Mouse (Mus musculus): ENCODE measurements around the gene Ccdc3. TPM values are rescaled to one million over a fixed set of nuclear protein-coding genes. Genes with fewer than 3 reads are reported as not detected.

Ccdc3 gene
- polyA plus RNA-seq, 1 experiment from 2014 or later: 1.6 TPM

DNA sequence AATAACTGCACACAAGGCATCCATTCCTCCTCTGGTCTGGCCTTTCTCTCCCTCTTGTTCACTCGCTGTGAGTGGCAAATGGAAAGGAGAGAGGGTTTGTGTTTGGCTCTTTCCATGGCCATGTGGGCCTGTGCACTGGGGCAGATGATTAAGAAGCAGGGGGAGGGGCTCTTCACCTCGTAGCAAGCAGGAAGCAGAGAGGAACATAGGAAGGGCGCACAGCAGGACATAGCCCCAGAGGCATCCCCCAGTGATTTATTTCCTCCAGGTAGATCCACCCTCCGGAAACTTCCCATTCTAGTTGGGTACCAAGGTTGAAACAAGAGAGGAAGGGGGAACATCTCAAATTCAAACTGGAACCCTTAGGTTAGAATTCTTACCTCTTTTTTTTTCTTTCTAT, 2.4 kb downstream of the Ccdc3 start:
- Histone ChIP-seq H3K4me1 (ENCODE audit: control insufficient read depth, insufficient read depth, low read length) (peaks cover 12% of the 10 kb centered on the region), H3K9ac (ENCODE audit: low read length) (no peak overlapping the region), H3K4me3 (ENCODE audit: low read depth, low read length) (no peak overlapping the region), H3K27me3 (ENCODE audit: control insufficient read depth, insufficient read depth, low read length) (peaks cover 32% of the 10 kb centered on the region), H3K4me2 (ENCODE audit: low read depth, severe bottlenecking) (no peak overlapping the region), H3K9me3 (ENCODE audit: control insufficient read depth, low read length) (no peaks in the 10 kb centered on the region), H3K36me3 (ENCODE audit: control insufficient read depth, insufficient read depth, low read length) (no peaks in the 10 kb centered on the region), H3K27ac (replicated peaks; ENCODE audit: low read depth, low read length) (no peak overlapping the region)
- DNase-seq (ENCODE audit: low spot score) (peak; percentile 38), ATAC-seq (ENCODE audit: insufficient number of reproducible peaks, low FRiP score, low TSS enrichment, low read depth) (no peak)
- WGBS: 24% methylated on average over 4 of the region's 4 CpGs

GRCm38 (mm10) chr2:5144446-5144845, 6.9 kb downstream of the Ccdc3 start:
- 62% methylated on average over 6 of the region's 6 CpGs for WGBS
- ATAC-seq (ENCODE audit: insufficient number of reproducible peaks, low FRiP score, low TSS enrichment, low read depth): no peak

GRCm38 (mm10) chr2:5147907-5148306, 10.3 kb downstream of the Ccdc3 start:
- Histone ChIP-seq H3K4me2 (ENCODE audit: low read depth, severe bottlenecking) (no peak overlapping the region), H3K36me3 (ENCODE audit: control insufficient read depth, insufficient read depth, low read length) (no peaks in the 10 kb centered on the region), H3K9me3 (ENCODE audit: control insufficient read depth, low read length) (no peaks in the 10 kb centered on the region), H3K27ac (replicated peaks; ENCODE audit: low read depth, low read length) (no peak overlapping the region), H3K4me1 (ENCODE audit: control insufficient read depth, insufficient read depth, low read length) (no peaks in the 10 kb centered on the region), H3K4me3 (ENCODE audit: low read depth, low read length) (no peak overlapping the region), H3K9ac (ENCODE audit: low read length) (no peak overlapping the region), H3K27me3 (ENCODE audit: control insufficient read depth, insufficient read depth, low read length) (no peaks in the 10 kb centered on the region)
- WGBS: 93% methylated on average over 2 of the region's 2 CpGs
- ATAC-seq (ENCODE audit: insufficient number of reproducible peaks, low FRiP score, low TSS enrichment, low read depth) (no peak), DNase-seq (ENCODE audit: low spot score) (no peak)

More at GRCm38 (mm10) chr2:5144446-5144845, 6.9 kb downstream of the Ccdc3 start:
- H3K27me3 ChIP-seq (ENCODE audit: control insufficient read depth, insufficient read depth, low read length): no peaks in the 10 kb centered on the region
- no peak overlapping the region for H3K4me3 ChIP-seq (ENCODE audit: low read depth, low read length)
- DNase-seq (ENCODE audit: low spot score): no peak
- H3K9me3 ChIP-seq (ENCODE audit: control insufficient read depth, low read length): no peaks in the 10 kb centered on the region
- peaks cover 4% of the 10 kb centered on the region; the same call in 1 of the 2 replicates for H3K4me1 ChIP-seq (ENCODE audit: control insufficient read depth, insufficient read depth, low read length)
- no peak overlapping the region for H3K4me2 ChIP-seq (ENCODE audit: low read depth, severe bottlenecking)
- no peak overlapping the region for H3K27ac ChIP-seq (replicated peaks; ENCODE audit: low read depth, low read length)
- no peak overlapping the region for H3K9ac ChIP-seq (ENCODE audit: low read length)
- no peaks in the 10 kb centered on the region for H3K36me3 ChIP-seq (ENCODE audit: control insufficient read depth, insufficient read depth, low read length)

DNA sequence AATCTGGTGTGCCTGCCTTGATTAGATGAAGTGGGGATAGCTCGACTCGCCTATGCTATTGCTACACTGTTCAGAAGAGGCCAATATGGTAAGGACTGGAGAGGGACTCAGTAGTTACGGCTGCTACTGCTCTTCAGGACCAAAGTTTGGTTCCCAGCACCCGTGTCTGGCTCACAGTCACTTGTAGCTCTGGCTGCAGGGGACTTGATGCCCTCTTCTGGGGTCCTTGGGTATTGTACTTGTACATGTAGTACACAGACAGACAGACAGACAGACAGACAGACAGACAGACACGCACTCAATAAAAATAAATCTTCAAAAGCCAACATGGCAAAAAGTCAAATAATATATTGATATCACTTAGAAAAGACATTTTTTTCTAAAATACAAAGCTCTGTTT, 17.1 kb downstream of the Ccdc3 start:
- H3K9ac ChIP-seq (ENCODE audit: low read length): no peak overlapping the region
- H3K4me3 ChIP-seq (ENCODE audit: low read depth, low read length): no peak overlapping the region
- H3K9me3 ChIP-seq (ENCODE audit: control insufficient read depth, low read length): no peaks in the 10 kb centered on the region
- no peak overlapping the region for H3K27ac ChIP-seq (replicated peaks; ENCODE audit: low read depth, low read length)
- no peaks in the 10 kb centered on the region for H3K4me1 ChIP-seq (ENCODE audit: control insufficient read depth, insufficient read depth, low read length)
- H3K27me3 ChIP-seq (ENCODE audit: control insufficient read depth, insufficient read depth, low read length): no peaks in the 10 kb centered on the region
- H3K36me3 ChIP-seq (ENCODE audit: control insufficient read depth, insufficient read depth, low read length): no peaks in the 10 kb centered on the region
- 94% methylated on average over 5 of the region's 5 CpGs for WGBS
- ATAC-seq (ENCODE audit: insufficient number of reproducible peaks, low FRiP score, low TSS enrichment, low read depth): no peak
- no peak overlapping the region for H3K4me2 ChIP-seq (ENCODE audit: low read depth, severe bottlenecking)
- DNase-seq (ENCODE audit: low spot score): no peak

DNA sequence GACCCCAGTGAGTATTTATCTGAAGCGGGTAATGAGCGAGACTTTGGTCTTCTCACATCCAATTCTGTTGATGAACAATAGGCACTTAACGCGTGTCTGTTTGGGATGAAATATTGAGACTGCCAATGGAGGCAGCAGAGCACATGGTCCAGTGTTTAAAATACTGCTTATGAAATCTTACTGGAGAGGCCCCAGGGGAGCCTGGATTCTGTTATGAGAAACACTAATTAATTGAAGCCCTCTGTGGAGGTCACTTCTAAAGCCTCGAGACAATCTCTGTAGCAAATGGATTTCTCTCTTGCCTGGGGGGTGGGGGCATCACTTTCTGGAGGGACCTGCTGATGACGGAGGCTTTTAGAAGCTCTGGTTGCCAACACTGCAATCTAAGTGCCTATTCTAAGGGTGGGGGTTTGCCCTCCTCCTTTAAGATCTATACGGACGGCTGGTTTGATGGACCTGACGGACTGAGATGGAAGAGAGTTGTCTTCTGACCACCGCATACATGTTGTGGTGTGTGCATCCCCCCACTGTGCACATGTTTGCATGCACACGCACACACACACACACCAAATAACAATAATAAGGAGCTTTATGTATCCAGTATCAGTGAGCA, 22.8 kb downstream of the Ccdc3 start:
- no peak overlapping the region for H3K9ac ChIP-seq (ENCODE audit: low read length)
- ATAC-seq (ENCODE audit: insufficient number of reproducible peaks, low FRiP score, low TSS enrichment, low read depth) (no peak), DNase-seq (ENCODE audit: low spot score) (no peak)
- 83% methylated on average over 11 of the region's 11 CpGs for WGBS
- H3K4me1 ChIP-seq (ENCODE audit: control insufficient read depth, insufficient read depth, low read length): no peaks in the 10 kb centered on the region
- no peaks in the 10 kb centered on the region for H3K27me3 ChIP-seq (ENCODE audit: control insufficient read depth, insufficient read depth, low read length)
- no peak overlapping the region for H3K4me2 ChIP-seq (ENCODE audit: low read depth, severe bottlenecking)
- no peak overlapping the region for H3K27ac ChIP-seq (replicated peaks; ENCODE audit: low read depth, low read length)
- no peaks in the 10 kb centered on the region for H3K9me3 ChIP-seq (ENCODE audit: control insufficient read depth, low read length)
- H3K4me3 ChIP-seq (ENCODE audit: low read depth, low read length): no peak overlapping the region
- no peaks in the 10 kb centered on the region for H3K36me3 ChIP-seq (ENCODE audit: control insufficient read depth, insufficient read depth, low read length)

- Histone ChIP-seq H3K9ac (ENCODE audit: low read length) (no peak overlapping the region), H3K4me1 (ENCODE audit: control insufficient read depth, insufficient read depth, low read length) (no peaks in the 10 kb centered on the region), H3K4me2 (ENCODE audit: low read depth, severe bottlenecking) (no peak overlapping the region), H3K27me3 (ENCODE audit: control insufficient read depth, insufficient read depth, low read length) (no peaks in the 10 kb centered on the region), H3K27ac (replicated peaks; ENCODE audit: low read depth, low read length) (no peak overlapping the region), H3K4me3 (ENCODE audit: low read depth, low read length) (no peak overlapping the region), H3K9me3 (ENCODE audit: control insufficient read depth, low read length) (no peaks in the 10 kb centered on the region), H3K36me3 (ENCODE audit: control insufficient read depth, insufficient read depth, low read length) (no peaks in the 10 kb centered on the region)
- no peak for ATAC-seq (ENCODE audit: insufficient number of reproducible peaks, low FRiP score, low TSS enrichment, low read depth)
- WGBS: 68% methylated on average over 11 of the region's 11 CpGs
- no peak for DNase-seq (ENCODE audit: low spot score)
These were observed 23.6 kb downstream of the Ccdc3 start for GRCm38 (mm10) chr2:5161002-5161745.

DNA sequence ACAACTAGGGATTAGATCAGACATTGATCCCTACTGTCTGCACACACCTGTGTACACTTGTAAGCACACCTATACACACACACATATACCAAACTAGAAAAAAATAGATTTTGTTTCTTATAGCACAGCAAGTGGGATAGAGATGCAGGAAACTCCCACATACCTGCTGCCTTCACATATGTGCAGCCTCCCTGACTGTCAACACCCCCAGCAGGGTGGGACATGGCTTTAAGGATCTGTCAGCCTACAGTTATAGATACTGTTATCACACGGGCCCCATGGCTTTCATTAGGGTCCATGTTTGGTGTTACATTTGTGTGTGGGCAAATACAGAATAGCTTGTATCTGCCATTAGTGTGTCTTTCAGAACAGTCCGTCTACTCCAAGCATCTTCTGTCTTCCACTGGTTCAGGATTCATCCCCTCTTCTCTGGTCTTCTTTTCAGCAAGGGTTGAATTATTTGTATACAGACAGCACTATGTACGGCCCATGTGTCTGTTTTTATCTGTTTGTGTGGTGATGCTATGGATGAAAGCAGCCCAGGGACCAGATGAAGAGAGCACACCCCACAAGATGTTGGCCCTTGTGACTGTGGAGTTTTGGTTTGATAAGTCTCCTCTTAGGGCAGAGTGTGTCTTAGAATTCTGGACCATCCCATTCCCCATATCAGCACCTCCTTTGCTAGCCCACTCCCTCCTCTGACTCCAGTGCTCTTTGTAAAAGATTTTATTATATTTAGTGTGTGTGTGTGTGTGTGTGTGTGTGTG, 24.5 kb downstream of the Ccdc3 start:
- ATAC-seq (ENCODE audit: insufficient number of reproducible peaks, low FRiP score, low TSS enrichment, low read depth) (no peak), DNase-seq (ENCODE audit: low spot score) (no peak)
- Histone ChIP-seq H3K9ac (ENCODE audit: low read length) (no peak overlapping the region), H3K4me3 (ENCODE audit: low read depth, low read length) (no peak overlapping the region), H3K27me3 (ENCODE audit: control insufficient read depth, insufficient read depth, low read length) (no peaks in the 10 kb centered on the region), H3K4me2 (ENCODE audit: low read depth, severe bottlenecking) (no peak overlapping the region), H3K36me3 (ENCODE audit: control insufficient read depth, insufficient read depth, low read length) (no peaks in the 10 kb centered on the region), H3K4me1 (ENCODE audit: control insufficient read depth, insufficient read depth, low read length) (no peaks in the 10 kb centered on the region), H3K9me3 (ENCODE audit: control insufficient read depth, low read length) (no peaks in the 10 kb centered on the region), H3K27ac (replicated peaks; ENCODE audit: low read depth, low read length) (no peak overlapping the region)
- 88% methylated on average over 3 of the region's 3 CpGs for WGBS

DNA sequence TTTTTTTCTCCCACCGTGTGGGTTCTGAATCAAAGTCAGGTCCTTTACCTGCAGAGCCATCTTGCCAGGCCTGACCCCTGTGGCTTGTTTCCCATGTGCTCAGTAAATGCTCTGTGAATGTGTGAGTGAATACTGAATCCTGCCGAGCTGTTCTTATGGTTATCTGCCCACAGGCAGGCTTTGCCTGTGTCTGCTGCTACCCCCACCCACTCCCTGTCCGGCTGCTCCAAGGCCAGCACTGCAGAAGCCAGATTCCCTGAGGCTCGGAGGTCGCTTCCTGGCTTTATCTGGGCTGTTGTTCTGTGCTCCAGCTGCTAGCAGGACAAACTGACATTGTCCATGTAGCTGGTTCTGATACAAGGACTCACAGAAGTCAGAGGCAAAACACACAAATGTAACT, 25.2 kb downstream of the Ccdc3 start:
- WGBS: 53% methylated on average over 5 of the region's 5 CpGs
- Histone ChIP-seq H3K27me3 (ENCODE audit: control insufficient read depth, insufficient read depth, low read length) (no peaks in the 10 kb centered on the region), H3K36me3 (ENCODE audit: control insufficient read depth, insufficient read depth, low read length) (no peaks in the 10 kb centered on the region), H3K9me3 (ENCODE audit: control insufficient read depth, low read length) (no peaks in the 10 kb centered on the region), H3K4me3 (ENCODE audit: low read depth, low read length) (no peak overlapping the region), H3K27ac (replicated peaks; ENCODE audit: low read depth, low read length) (no peak overlapping the region), H3K9ac (ENCODE audit: low read length) (no peak overlapping the region), H3K4me2 (ENCODE audit: low read depth, severe bottlenecking) (no peak overlapping the region), H3K4me1 (ENCODE audit: control insufficient read depth, insufficient read depth, low read length) (no peaks in the 10 kb centered on the region)
- ATAC-seq (ENCODE audit: insufficient number of reproducible peaks, low FRiP score, low TSS enrichment, low read depth) (no peak), DNase-seq (ENCODE audit: low spot score) (no peak)
